Mouse (Mus musculus): ENCODE measurements at regions not wholly inside any gene's neighbourhood (a gene's known extent, or its start where the extent isn't known, plus 50 kb on each side); places are given as distances from the start of the nearest gene placed in this dataset.

DNA sequence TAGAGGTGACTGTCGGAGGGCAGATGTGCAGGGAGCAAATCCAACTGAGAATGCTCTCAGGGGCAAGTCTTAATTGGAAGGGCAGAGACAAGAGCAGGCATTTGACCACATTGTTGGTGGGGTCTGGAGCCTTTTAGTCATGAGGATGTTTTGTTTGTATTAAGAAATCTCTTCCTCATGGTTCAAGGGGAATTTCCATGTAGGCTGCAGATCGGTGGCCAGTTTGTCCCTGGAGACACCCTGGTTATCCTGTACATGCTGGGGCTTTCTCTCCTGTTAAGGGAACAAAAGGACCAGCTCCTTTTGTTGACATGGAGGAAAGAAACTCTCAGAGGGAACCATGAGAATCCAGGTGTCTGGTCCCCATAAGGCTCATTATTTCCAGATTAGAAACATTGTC, 174.4 kb downstream of the Rab11fip4 start:
- no peak for DNase-seq (ENCODE audit: low spot score in 2 of 2)

DNA sequence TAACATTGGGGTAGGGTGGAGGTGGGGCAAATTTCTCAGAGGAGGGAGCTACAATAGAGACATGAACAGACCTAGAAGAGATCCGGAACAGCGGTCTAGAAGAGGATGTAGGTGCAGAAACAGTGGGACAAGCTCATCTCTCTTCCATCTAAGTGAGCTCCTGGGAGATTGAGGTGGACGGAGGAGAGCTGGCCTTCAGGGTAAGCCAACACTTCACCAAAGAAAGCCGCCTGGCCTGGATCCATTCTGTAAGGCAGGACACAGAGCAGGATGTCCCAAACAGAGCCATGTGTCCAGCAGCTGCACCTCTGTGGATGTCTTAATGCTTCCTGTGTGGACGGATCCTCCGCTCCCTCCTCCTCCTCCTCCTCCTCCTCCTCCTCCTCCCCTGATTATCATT, 173.0 kb downstream of the Rab11fip4 start:
- no peak for DNase-seq (ENCODE audit: low spot score in 2 of 2)

DNA sequence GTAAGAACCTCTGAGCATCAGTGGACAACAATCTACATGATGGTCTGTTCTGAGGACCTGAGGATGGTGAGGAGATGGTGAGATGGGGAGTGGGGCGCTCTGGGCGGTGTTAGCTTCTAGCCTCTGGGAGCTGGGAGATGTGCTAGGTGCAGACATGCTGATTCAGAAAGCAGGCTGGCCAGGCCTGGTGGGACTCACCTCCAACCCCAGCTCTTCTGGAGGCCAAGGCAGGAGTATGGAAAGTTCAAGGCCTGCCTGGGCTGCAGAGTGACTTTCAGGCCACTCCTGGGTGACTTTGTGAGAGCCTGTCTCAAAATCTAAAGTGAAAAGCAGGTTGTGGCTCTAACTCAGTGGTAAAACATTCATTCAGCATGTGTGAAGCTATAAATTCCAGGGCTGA, 171.6 kb downstream of the Rab11fip4 start:
- no peak for DNase-seq (ENCODE audit: low spot score in 2 of 2)

DNA sequence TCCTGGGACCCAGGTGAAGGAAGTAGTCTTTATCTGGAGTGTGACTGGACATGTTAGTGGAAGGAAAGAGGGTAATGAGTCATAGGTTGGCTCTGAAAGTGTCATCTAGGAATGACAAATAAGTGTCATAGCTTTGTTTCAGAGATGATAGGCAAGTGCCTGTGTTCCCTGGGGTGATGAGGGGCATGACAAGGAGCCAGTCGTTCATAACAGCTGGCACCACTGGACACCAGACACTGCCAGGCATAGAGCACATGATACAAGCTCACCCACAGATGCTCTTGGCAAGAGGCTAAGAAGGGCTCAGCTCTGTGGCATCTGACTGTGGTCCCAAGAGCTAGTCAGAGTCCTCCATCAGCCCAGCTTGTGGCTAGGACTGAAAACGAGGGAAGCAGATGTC, 171.0 kb downstream of the Rab11fip4 start:
- DNase-seq (ENCODE audit: low spot score in 2 of 2) = no peak

DNA sequence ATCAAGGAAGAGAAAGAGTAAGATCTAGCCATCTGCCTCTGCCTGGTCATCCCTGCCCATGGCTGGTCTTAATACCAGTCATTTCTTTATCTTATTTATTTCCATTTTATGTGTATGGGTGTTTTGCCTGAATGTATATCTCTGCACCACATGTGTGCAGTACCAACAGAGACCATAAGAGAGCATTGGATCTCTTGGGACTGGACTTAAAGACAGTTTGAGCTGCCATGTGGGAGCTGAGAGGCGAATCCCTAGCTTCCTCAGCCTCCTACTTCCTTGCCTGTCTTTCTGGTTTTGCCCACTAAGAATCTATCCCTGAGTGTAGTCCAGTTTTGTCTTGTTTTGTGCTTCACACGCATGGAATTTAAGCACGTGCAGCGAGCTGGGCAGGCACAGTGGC, 169.5 kb downstream of the Rab11fip4 start:
- DNase-seq (ENCODE audit: low spot score in 2 of 2) = no peak

DNA sequence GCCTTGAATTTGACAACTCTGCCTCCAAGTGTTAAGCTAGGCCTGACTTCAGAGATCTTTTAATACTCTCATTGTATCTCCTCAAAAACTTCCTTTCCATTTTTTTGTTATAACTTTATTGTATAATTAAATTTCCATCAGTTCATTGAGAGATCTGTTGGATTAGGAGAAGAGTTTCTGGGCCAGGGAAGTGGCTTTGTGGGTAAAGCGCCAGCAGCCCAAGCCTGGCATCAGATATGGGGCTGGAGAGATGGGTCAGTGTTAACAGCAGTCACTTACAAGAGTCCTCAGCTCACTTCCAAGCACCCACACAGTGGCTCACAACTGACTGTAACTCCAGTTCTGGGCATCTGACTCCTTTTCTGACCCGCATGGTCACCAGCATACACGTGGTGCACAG, 167.3 kb downstream of the Rab11fip4 start:
- DNase-seq (ENCODE audit: low spot score in 2 of 2) = no peak

DNA sequence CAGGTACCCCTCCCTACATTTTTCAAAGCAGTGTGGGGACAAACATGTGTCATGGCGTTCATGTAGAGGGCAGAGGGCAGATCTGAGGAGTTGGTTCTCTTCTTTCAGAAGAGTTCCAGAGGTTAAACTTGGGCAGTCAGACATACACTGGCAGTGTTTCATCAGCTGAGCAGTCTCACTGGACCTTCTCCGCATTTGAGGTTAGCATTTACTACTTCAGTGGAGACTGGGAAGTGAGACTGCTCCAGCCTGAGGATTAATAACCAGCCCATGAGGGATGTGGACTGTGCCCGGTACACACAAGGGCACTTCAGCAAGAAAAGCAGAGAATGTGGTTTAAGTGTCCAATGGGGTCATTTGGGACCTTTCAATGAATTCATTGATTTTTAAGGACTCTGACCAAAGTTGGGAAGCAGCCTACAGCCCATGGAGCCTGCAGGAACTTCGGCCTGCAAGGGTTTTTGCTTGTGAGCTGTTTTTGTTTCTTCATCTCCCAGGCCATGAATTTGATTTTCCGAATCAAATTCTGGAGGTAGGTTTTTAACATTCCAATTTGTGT, 166.6 kb downstream of the Rab11fip4 start:
- no peak for DNase-seq (ENCODE audit: low spot score in 2 of 2)

DNA sequence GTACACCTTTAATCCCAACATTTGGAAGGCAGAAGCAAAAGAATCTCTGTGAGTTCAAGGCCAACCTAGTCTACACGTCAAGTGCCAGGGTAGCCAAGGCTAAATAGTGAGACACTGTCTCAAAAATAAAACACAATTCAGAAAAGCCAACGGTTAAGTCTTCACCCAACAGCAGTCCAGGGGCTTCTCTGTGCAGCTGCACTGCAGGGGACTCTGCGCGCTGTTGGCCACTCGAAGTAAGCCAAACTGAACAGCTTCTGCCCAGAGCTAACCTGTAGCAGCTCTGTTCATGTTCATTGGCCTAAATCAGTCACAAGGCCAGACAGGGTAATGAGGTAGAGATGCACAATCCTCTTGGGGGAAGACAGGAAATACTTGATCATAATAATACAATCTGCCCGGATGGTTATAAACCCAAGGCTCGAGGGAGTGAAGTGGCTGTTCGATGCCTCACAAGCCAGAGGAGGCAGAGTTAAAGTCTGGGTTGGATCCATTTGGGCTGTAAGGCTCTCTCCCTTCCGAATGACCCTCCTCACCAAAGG, 165.4 kb downstream of the Rab11fip4 start:
- no peak for DNase-seq (ENCODE audit: low spot score in 2 of 2)

DNA sequence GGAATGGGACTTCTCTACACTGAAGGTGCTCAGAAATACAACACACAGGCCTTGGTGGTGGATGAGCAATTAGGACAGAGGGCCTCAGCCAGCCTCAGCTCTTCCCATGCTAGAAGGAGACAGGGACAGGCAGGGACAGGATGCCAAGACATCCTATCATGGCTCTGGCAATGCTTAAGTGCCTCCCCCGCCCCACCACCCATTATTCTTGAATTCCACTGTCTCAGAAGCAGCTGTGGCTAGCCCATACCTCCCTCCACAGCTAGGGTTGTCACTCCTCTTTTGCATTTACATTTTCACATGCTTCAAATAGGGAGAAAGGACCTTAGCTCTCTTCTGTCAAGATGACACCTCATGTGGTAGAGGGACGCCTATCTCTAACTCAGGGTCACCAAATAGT, 162.5 kb downstream of the Rab11fip4 start:
- no peak for DNase-seq (ENCODE audit: low spot score in 2 of 2)

DNA sequence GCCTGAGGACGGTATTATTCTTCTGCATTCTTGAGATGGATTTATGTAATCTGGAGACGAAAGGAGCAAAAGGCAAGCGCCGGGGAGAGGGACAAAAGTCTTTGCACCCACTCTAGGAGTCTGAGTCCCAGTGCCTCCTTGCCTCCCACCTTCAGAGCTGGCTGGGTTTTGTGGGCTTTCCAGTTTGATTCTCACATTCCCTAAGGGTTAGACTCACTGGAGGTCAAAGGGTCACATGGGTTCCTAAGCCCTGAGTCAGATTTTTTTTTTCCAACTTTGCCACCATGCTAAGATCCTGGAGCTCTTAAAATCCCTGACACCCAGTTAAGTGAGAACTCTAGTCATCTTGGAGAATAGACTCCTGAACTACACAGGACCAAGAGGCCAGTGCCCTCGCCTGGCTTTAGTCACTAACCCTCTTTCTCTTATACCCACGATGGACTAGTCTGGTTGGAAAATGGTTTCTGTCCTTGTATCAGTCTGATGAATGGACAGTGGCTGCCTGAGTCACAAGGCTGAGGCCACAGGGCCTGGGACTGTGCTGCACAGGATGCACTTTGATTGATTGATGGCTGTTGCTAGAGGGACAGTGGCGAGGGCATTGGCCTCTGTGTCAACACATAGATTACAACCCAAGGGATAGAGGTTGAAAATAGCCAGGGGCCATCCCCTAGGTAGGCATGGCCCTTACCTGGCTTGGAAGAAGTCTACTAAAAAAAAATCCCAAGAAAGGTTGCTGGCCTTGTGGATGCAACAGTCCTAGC, 161.9 kb downstream of the Rab11fip4 start:
- no peak for DNase-seq (ENCODE audit: low spot score in 2 of 2)

DNA sequence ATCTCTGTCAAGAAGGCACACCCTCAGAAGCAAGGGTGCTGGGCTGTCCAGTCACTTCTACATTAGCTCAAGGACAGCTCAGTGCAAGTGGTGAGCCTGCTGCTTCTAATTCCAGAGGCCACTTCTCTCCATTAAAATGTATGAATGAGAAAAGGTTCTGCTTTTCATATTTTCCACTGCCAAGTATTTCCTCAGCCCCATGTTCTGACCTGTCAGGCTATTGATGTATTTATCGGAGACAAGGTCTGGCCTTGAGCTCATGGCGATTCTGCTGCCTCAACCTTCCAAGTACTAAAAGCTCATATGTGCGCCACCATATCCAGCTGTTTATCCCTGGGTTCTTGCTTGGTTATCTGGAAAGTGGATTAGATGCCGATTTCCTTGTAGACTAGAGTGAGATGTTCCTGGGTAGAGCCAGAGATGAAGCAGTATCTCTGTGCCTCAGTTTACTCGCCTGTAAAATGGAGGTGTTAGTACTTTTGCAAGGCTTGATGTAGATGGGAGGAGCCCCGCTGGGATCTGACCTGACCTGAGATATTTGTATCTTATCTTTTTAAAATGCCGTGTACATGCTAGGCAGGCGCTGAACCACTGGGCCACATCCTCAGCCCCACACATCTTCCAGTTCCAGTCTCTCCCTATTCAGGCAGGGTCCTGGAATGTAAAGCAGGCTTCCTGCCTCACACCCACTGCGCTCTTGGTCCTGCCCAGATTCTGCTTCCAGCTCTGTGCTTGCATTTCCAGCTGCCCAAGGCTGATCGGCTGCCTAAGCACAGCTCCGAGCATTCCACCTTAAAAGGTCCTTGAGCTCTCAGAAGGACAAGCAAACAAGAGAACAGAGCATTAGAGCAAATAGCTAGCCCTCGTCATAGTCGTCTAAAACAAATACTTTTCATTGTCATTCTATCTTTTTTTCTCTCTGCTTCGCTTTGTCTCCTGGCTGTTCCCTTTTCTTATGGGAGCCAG, 161.0 kb downstream of the Rab11fip4 start:
- no peak for DNase-seq (ENCODE audit: low spot score in 2 of 2)

DNA sequence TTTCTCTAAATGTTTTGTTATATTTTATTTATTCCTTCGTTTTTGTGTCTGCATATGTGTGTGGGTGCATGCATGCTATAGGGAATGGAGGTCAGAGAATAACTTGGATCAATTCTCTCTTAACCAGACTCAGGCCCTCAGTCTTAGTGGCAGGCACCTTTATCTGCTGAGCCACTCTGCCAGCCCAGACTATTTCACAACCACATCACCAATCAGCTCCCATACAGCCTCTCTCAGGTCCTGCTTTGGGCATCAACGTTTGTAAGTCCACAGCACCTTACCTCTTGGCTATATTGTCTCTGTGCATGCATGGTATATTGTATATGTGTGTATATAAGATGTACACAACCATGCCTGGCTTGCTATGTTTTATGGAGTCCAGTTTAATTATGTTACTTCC, 159.9 kb downstream of the Rab11fip4 start:
- DNase-seq (ENCODE audit: low spot score in 2 of 2) = no peak

DNA sequence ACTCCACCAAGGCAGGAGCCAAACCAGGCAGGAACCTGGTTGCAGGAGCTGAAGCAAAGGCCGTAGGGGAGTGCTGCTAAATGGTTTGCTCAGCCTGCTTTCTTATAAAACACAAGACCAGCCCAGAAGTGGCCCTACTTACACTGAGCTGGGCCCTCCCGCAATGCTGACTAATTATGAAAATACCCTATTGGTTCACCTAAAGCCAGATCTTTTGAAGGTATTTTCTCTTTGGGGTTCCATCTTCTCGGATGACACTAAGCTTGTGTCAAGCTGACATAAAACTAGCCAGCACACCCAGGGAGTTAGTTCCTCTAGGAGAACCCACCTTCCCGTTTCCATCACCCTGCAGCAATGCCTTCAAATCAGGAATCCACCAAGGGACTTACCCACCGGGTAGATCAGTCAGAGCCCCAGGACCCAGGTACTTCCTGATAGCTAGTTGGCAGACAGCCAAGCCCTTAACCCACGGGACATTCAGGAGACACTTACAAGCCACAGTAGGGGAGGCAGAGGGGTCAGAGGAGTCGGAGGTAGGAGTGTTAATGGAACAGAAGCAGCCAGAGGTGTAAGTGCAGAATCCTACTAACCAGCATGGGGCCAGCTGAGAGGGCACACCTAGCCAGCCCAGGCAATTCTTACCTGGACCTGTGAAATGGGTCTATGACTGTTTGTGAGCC, 158.9 kb downstream of the Rab11fip4 start:
- no peak for DNase-seq (ENCODE audit: low spot score in 2 of 2)

DNA sequence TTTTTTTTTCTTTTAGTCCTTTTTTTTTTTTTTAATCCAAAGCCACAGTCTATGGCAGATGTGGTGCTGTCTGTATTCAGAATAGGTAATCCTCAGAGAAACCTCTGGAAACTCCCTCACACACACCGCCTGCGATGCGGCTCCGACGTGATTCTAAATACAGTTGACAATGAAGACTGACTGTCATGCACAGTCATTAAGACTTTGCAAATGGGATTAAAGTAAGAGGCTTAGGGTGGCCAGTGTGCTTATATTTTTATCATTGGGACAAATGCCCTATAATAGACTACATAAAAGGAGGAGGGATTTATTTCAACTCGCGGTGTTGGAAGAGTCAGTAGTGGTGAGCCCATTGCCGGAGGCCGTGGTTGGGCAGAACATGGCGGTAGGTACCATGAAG, 158.1 kb downstream of the Rab11fip4 start:
- DNase-seq (ENCODE audit: low spot score in 2 of 2) = no peak

DNA sequence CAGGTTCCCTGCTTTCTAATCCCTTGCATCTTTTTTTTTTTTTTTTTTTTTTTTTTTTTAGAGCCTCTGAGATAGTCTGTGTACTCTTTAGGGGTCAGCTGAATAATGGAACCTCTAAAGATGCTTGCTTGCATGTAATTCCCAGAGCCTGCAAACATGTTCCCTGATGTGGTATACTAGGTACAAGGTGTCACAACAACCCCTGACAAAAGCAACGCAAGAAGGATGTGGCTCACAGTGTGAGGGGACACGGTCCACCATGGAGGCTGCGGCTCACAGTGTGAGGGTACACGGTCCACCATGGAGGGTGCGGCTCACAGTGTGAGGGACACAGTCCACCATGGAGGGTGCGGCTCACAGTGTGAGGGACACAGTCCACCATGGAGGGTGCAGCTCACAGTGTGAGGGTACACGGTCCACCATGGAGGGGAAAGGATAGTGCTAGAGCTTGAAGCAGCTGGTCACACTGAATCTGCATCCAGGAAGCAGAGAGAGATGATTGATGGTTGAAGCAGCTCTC, 157.7 kb downstream of the Rab11fip4 start:
- DNase-seq (ENCODE audit: low spot score in 2 of 2) = no peak

DNA sequence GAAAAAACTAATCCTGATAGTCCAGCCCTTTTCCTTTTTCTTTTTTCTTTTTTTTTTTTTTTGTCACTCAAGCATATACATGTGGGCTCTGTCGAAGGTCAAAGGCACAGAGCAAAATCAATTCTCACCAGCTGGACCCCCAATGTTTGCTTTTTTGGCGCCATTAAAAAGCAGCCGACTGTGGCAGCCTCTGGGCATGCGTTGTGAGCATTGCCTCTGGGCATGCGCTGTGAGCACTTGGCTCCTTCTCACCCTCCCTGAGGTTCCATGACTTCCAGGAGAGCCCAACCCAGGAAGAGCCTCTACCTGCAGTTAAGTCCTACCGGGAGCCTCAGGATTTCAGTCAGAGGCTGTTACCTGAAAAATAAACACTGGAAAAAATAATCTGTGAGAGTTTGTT, 156.8 kb downstream of the Rab11fip4 start:
- DNase-seq (ENCODE audit: low spot score in 2 of 2) = no peak
